Mouse (Mus musculus) lung, postnatal 36 days (tissue): ENCODE measurements around the gene Anks1b.

Source experiments
- DNase-seq: peaks from one replicate; pipeline ENCODE4 v3.0.0; 2022; ENCODE audit warnings: mixed read lengths

The Anks1b gene

GRCm38 (mm10) chr10:90400382-90400781, 527.1 kb downstream of the Anks1b start:
- no peak for DNase-seq

- DNase-seq, result no peak
Measured at GRCm38 (mm10) chr10:90408484-90408883, 535.2 kb downstream of the Anks1b start.

GRCm38 (mm10) chr10:90431527-90431926, 558.2 kb downstream of the Anks1b start:
- DNase-seq, result no peak

GRCm38 (mm10) chr10:90431974-90432373, 558.7 kb downstream of the Anks1b start:
- DNase-seq, result no peak

GRCm38 (mm10) chr10:90432479-90432878, 559.2 kb downstream of the Anks1b start:
- DNase-seq, result no peak

- DNase-seq, result no peak
Measured at GRCm38 (mm10) chr10:90441036-90441435, 567.7 kb downstream of the Anks1b start.

GRCm38 (mm10) chr10:90441656-90442055, 568.3 kb downstream of the Anks1b start:
- no peak for DNase-seq

GRCm38 (mm10) chr10:90464906-90465305, 591.6 kb downstream of the Anks1b start:
- DNase-seq, result no peak

GRCm38 (mm10) chr10:90465426-90465825, 592.1 kb downstream of the Anks1b start:
- no peak for DNase-seq

GRCm38 (mm10) chr10:90467546-90467945, 594.2 kb downstream of the Anks1b start:
- DNase-seq, result no peak

- no peak for DNase-seq
Measured at GRCm38 (mm10) chr10:90493436-90493835, 620.1 kb downstream of the Anks1b start.

- DNase-seq, result no peak
Measured at GRCm38 (mm10) chr10:90493996-90494642, 620.8 kb downstream of the Anks1b start.

- DNase-seq, result no peak
Measured at GRCm38 (mm10) chr10:90494981-90495516, 621.7 kb downstream of the Anks1b start.

- DNase-seq, result no peak
Measured at GRCm38 (mm10) chr10:90507561-90507960, 634.3 kb downstream of the Anks1b start.

GRCm38 (mm10) chr10:90512801-90513200, 639.5 kb downstream of the Anks1b start:
- no peak for DNase-seq

GRCm38 (mm10) chr10:90531813-90532212, 658.5 kb downstream of the Anks1b start:
- no peak for DNase-seq

GRCm38 (mm10) chr10:90535370-90535769, 662.1 kb downstream of the Anks1b start:
- no peak for DNase-seq

GRCm38 (mm10) chr10:90546635-90547034, 673.3 kb downstream of the Anks1b start:
- DNase-seq, result no peak

GRCm38 (mm10) chr10:90562906-90563305, 689.6 kb downstream of the Anks1b start:
- no peak for DNase-seq

GRCm38 (mm10) chr10:90576191-90577098, 703.1 kb downstream of the Anks1b start:
- DNase-seq, result peak; percentile 1

- DNase-seq, result no peak
Measured at GRCm38 (mm10) chr10:90577099-90577461, 703.8 kb downstream of the Anks1b start.

GRCm38 (mm10) chr10:90577777-90578176, 704.5 kb downstream of the Anks1b start:
- DNase-seq, result no peak

- no peak for DNase-seq
Measured at GRCm38 (mm10) chr10:90579970-90580369, 706.7 kb downstream of the Anks1b start.

- DNase-seq, result no peak
Measured at GRCm38 (mm10) chr10:90584052-90584451, 710.7 kb downstream of the Anks1b start.
